Mouse (Mus musculus) spleen, postnatal 14 days (tissue): Measurements from ENCODE around the gene Cacng8.

Source experiments
- DNase-seq, 2 experiments: peaks; one replicate each; pipeline ENCODE4 v3.0.0; 2021 to 2022; ENCODE audit warnings: low spot score in 2 of 2

Cacng8 gene

GRCm38 (mm10) chr7:3432066-3432465 is 41.6 kb downstream of the Cacng8 start:
- no peak for DNase-seq

- DNase-seq: no peak
Measured at GRCm38 (mm10) chr7:3437941-3438340, 47.5 kb downstream of the Cacng8 start.

GRCm38 (mm10) chr7:3439984-3440383 is 49.5 kb downstream of the Cacng8 start:
- no peak for DNase-seq

GRCm38 (mm10) chr7:3440526-3440925 is 50.0 kb downstream of the Cacng8 start:
- DNase-seq: no peak

GRCm38 (mm10) chr7:3442476-3443062 is 52.1 kb downstream of the Cacng8 start:
- peak in 1 of 2 experiments; percentile 31 for DNase-seq

- DNase-seq: no peak
Measured at GRCm38 (mm10) chr7:3444678-3445077, 54.2 kb downstream of the Cacng8 start.

GRCm38 (mm10) chr7:3446584-3446983 is 56.1 kb downstream of the Cacng8 start:
- DNase-seq: no peak

- no peak for DNase-seq
Measured at GRCm38 (mm10) chr7:3447026-3447425, 56.5 kb downstream of the Cacng8 start.

GRCm38 (mm10) chr7:3448737-3449454 is 58.4 kb downstream of the Cacng8 start:
- peak; percentile 37 to 62 for DNase-seq

- DNase-seq: no peak
Measured at GRCm38 (mm10) chr7:3450671-3451070, 60.2 kb downstream of the Cacng8 start.

GRCm38 (mm10) chr7:3451161-3451560 is 60.7 kb downstream of the Cacng8 start:
- no peak for DNase-seq

GRCm38 (mm10) chr7:3452821-3453485 is 62.5 kb downstream of the Cacng8 start:
- DNase-seq: no peak

- no peak for DNase-seq
Measured at GRCm38 (mm10) chr7:3453486-3454183, 63.2 kb downstream of the Cacng8 start.

- DNase-seq: no peak
Measured at GRCm38 (mm10) chr7:3457111-3457840, 66.8 kb downstream of the Cacng8 start.

GRCm38 (mm10) chr7:3457841-3458217 is 67.3 kb downstream of the Cacng8 start:
- no peak for DNase-seq

- no peak for DNase-seq
Measured at GRCm38 (mm10) chr7:3460261-3460660, 69.8 kb downstream of the Cacng8 start.

- no peak for DNase-seq
Measured at GRCm38 (mm10) chr7:3463306-3463705, 72.8 kb downstream of the Cacng8 start.
